ENCODE assay signal across 12 mouse cellular contexts in the genomic region with DNA sequence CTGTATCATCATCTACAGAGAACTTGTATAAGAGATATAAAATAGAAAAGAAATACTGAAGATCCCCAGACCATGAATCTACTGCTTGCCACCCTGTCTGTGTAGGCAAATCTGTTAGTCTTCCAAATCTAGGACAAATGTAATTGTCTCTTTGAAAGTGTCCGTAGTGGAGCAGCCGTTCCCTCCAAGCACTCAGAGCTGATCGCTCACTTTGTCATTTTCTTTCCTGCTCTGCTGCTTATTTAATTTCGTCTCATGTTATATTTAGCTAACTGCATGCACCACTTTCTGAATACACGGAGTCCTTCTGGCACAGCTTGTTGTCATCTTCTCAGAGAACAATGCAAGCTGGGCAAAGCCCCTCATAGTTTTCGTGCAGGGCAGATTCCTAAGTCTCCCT.
DNase-seq lines count a peak whose midpoint lies in the region; ATAC-seq lines count a peak whose summit lies in the region.
"Had no signal": no experiment of that assay in that cellular context is flagged by ENCODE, and none has a peak within 500 bp of the region (broad histone marks: within the 10 kb centered on the region; RNA-seq: fewer than 3 reads in every experiment).

No protein-coding gene starts in this region.

- no peak for DNase-seq in frontal cortex, postnatal 10 days (ENCODE audit: low spot score in 2 of 2)
- DNase-seq in layer of hippocampus, adult 9-11 months: peak; percentile 7
- no peak for DNase-seq in layer of hippocampus, adult 9-10 months (ENCODE audit: low spot score)
- DNase-seq in frontal cortex, postnatal 36 days (ENCODE audit: low spot score in 2 of 2): peak; percentile 13 to 37
- DNase-seq in left cerebral cortex, postnatal 36 days (ENCODE audit: low spot score in 2 of 2): peak; percentile 5 to 21
- no peak for DNase-seq in B cell, adult 2 months
- DNase-seq: adrenal gland, postnatal 36 days; gastrocnemius, postnatal 36 days; liver; liver, postnatal 0 days had no signal

- ATAC-seq in frontal cortex, adult (ENCODE audit: low TSS enrichment): peak; percentile 87
- ATAC-seq: intestine, embryonic 16.5 days; liver, postnatal 0 days had no signal

- intact Hi-C loops in left cerebral cortex, postnatal 36 days (cut with DNase I): no loop called here

Comparison
In these comparisons a context has a peak if more than half of its experiments do, and no peak if none do; other contexts are left out.
1. DNase-seq: peak in layer of hippocampus, adult 9-11 months (single experiment), frontal cortex, postnatal 36 days (2 of 2) and left cerebral cortex, postnatal 36 days (2 of 2); none in frontal cortex, postnatal 10 days (0 of 2), layer of hippocampus, adult 9-10 months (single experiment) and B cell, adult 2 months (0 of 2).